Mouse (Mus musculus): ENCODE results near the gene Atf7.

The Atf7 gene

GRCm38 (mm10) chr15:102485853-102486252, 139.4 kb downstream of the Atf7 start:
- no peak for DNase-seq

DNA sequence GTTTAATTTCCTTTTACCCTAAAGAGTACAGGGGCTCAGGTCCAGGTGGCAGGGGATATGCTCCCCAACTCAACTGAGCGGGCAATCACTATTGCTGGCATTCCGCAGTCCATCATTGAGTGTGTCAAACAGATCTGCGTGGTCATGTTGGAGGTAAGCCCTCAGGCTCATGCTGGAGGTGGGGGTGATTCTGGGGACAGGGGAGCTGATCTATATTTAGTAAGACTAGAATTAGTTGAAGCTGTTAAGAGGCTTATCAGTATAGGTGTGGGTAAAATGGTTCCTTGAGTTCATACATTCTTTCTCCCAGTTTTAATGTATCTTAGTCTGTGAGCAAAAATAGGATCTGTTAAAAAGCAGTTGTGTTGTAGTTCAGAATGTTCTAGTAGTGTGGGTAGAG, 142.1 kb downstream of the Atf7 start:
- DNase-seq = no peak

Data from kidney, adult 11 months (tissue).